ENCODE assay signal across 11 mouse cellular contexts in genomic region chr5:66062046-66062929, GRCm38 (mm10). TPM values are rescaled to one million over a fixed set of nuclear protein-coding genes. Genes with fewer than 3 reads are reported as not detected.
DNase-seq lines count a peak whose midpoint lies in the region; ATAC-seq and TF ChIP-seq lines count a peak whose summit lies in the region.
"Had no signal": no experiment of that assay in that cellular context is flagged by ENCODE, and none has a peak within 500 bp of the region (broad histone marks: within the 10 kb centered on the region; RNA-seq: fewer than 3 reads in every experiment).

No protein-coding gene starts in this region.

- POLR2A ChIA-PET in Patski (lab: Charles Lee) = interaction anchor here (0.6 to 1.1 kb wide), 3 partner anchors 14 to 18 kb away, joined by 3 to 4 read pairs (median 3); no protein-coding TSS in a partner anchor

- no peak for DNase-seq in Patski (ENCODE audit: low read depth, low spot score)
- DNase-seq in Muller cell, postnatal 12 days (ENCODE audit: inconsistent ontology term) = no peak
- DNase-seq in spleen, adult 18-20 months = no peak
- no peak for DNase-seq in lung, postnatal 10 days

- peak; percentile 47 for TF ChIP-seq CTCF in Patski (IDR thresholded peaks at IDR 0.05)

- no peaks in the 10 kb centered on the region for H3K27me3 ChIP-seq in forebrain, embryonic 15.5 days
- no peaks in the 10 kb centered on the region for H3K27me3 ChIP-seq in forebrain, embryonic 12.5 days
- H3K27me3 ChIP-seq in Patski = no peaks in the 10 kb centered on the region
- no peaks in the 10 kb centered on the region for H3K27me3 ChIP-seq in intestine, embryonic 16.5 days (replicated peaks; ENCODE audit: control insufficient read depth, insufficient read depth, low read length)
- H3K27me3 ChIP-seq: lung, embryonic 15.5 days had no signal

- H3K36me3 ChIP-seq in forebrain, embryonic 15.5 days = no peaks in the 10 kb centered on the region
- H3K36me3 ChIP-seq in forebrain, embryonic 12.5 days (replicated peaks) = no peaks in the 10 kb centered on the region
- no peaks in the 10 kb centered on the region for H3K36me3 ChIP-seq in intestine, embryonic 16.5 days (ENCODE audit: control insufficient read depth, insufficient read depth, low read length)
- H3K36me3 ChIP-seq: lung, embryonic 15.5 days had no signal

- H3K9me3 ChIP-seq in forebrain, embryonic 15.5 days = no peaks in the 10 kb centered on the region
- no peaks in the 10 kb centered on the region for H3K9me3 ChIP-seq in forebrain, embryonic 12.5 days
- H3K9me3 ChIP-seq in intestine, embryonic 16.5 days (ENCODE audit: control insufficient read depth, low read length) = no peaks in the 10 kb centered on the region; the same call in 1 of the 2 replicates
- H3K9me3 ChIP-seq: lung, embryonic 15.5 days had no signal

- 70% methylated on average over 19 of the region's 19 CpGs for WGBS in forebrain, embryonic 15.5 days
- WGBS in forebrain, embryonic 12.5 days = 80% methylated on average over 19 of the region's 19 CpGs
- WGBS in intestine, embryonic 16.5 days = 64% methylated on average over 19 of the region's 19 CpGs

- CTCF ChIA-PET in Patski (lab: Charles Lee) = interaction anchor here (0.9 to 3.0 kb wide), 4 partner anchors 11 to 21 kb away, joined by 3 to 20 read pairs (median 4); no protein-coding TSS in a partner anchor

- peak; percentile 57 for ATAC-seq in forebrain, embryonic 15.5 days (replicated peaks)
- ATAC-seq in forebrain, embryonic 12.5 days (ENCODE audit: low FRiP score) = no peak
- ATAC-seq in Patski = peak; percentile 55
- ATAC-seq in intestine, embryonic 16.5 days = 0 out of 2 replicates have a peak, but pooled peaks have one; percentile 3
- 0 out of 2 replicates have a peak, but pooled peaks have one; percentile 34 for ATAC-seq in megakaryocyte progenitor cell, adult 5-6 weeks (replicated peaks; ENCODE audit: poor library complexity)

- in situ Hi-C loops in Patski (cut with MboI; ENCODE audit: low pct_unique_long_range_greater_than_20kb) = no loop called here

- 0 out of 2 replicates have a peak overlapping the region, but pooled peaks have one; percentile 17 for H3K27ac ChIP-seq in forebrain, embryonic 15.5 days (replicated peaks)
- no peak overlapping the region for H3K27ac ChIP-seq in forebrain, embryonic 12.5 days
- H3K27ac ChIP-seq in intestine, embryonic 16.5 days (ENCODE audit: low read length) = no peak overlapping the region
- H3K27ac ChIP-seq: lung, embryonic 15.5 days had no signal

- H3K4me3 ChIP-seq in forebrain, embryonic 15.5 days = no peak overlapping the region
- H3K4me3 ChIP-seq in forebrain, embryonic 12.5 days (replicated peaks) = no peak overlapping the region
- H3K4me3 ChIP-seq in intestine, embryonic 16.5 days (ENCODE audit: low read length) = no peak overlapping the region
- H3K4me3 ChIP-seq: lung, embryonic 15.5 days had no signal

- H3K4me1 ChIP-seq in forebrain, embryonic 15.5 days = peaks cover 10% of the 10 kb centered on the region; the same call in 1 of the 2 replicates
- peaks cover 5% of the 10 kb centered on the region; the same call in 1 of the 2 replicates for H3K4me1 ChIP-seq in forebrain, embryonic 12.5 days
- peaks cover 3% of the 10 kb centered on the region; the same call in 1 of the 2 replicates for H3K4me1 ChIP-seq in intestine, embryonic 16.5 days (ENCODE audit: control insufficient read depth, insufficient read depth, low read length)
- H3K4me1 ChIP-seq: lung, embryonic 15.5 days had no signal

- no peak overlapping the region for H3K4me2 ChIP-seq in forebrain, embryonic 15.5 days (replicated peaks)
- no peak overlapping the region for H3K4me2 ChIP-seq in forebrain, embryonic 12.5 days
- H3K4me2 ChIP-seq in intestine, embryonic 16.5 days (ENCODE audit: low read depth, low read length) = no peak overlapping the region
- H3K4me2 ChIP-seq: lung, embryonic 15.5 days had no signal

- H3K9ac ChIP-seq in forebrain, embryonic 15.5 days (replicated peaks) = no peak overlapping the region
- H3K9ac ChIP-seq in forebrain, embryonic 12.5 days = no peak overlapping the region
- H3K9ac ChIP-seq in intestine, embryonic 16.5 days (ENCODE audit: low read depth, low read length) = no peak overlapping the region
- H3K9ac ChIP-seq: lung, embryonic 15.5 days had no signal

RNA-seq across cellular contexts. Expression of gene 9130230L23Rik, which starts 58.2 kb away (rescaled TPM):
- polyA plus RNA-seq in forebrain, embryonic 15.5 days (2015; fragmentation: Nextera tagmentation; extraction: Ambion mirVana) = 0.15 TPM in 1 of 2 replicates, not detected in the other
- polyA plus RNA-seq in forebrain, embryonic 12.5 days (2016; fragmentation: Nextera tagmentation; extraction: Ambion mirVana) = 0.13 TPM in 1 of 2 replicates, not detected in the other
- polyA plus RNA-seq in Patski (2021) = not detected
- 2.0 and 2.5 TPM in 2 replicates for polyA plus RNA-seq in intestine, embryonic 16.5 days (2015; fragmentation: Nextera tagmentation; extraction: Ambion mirVana)
- not detected in 2 replicates for total RNA-seq in megakaryocyte progenitor cell, adult 5-6 weeks (2015)
- 0.30 TPM in 1 of 2 replicates, not detected in the other for total RNA-seq in megakaryocyte progenitor cell, adult 5-6 weeks (2017)
- total RNA-seq: layer of hippocampus, postnatal 25 days had no signal
- polyA plus RNA-seq: neural tube, embryonic 11.5 days had no signal
